Mouse (Mus musculus) heart, adult 11 months (tissue): ENCODE measurements at regions not wholly inside any gene's neighbourhood (a gene's known extent, or its start where the extent isn't known, plus 50 kb on each side); places are given as distances from the start of the nearest gene placed in this dataset.

Experiments
- DNase-seq: peaks from one replicate; pipeline ENCODE4 v3.0.0; 2022

- DNase-seq = no peak
These were observed 227.4 kb upstream of the Tle3 start for GRCm38 (mm10) chr9:61144685-61145318.

- no peak for DNase-seq
These were observed 226.4 kb upstream of the Tle3 start for GRCm38 (mm10) chr9:61145738-61146137.

- DNase-seq = no peak
These were observed 221.0 kb upstream of the Tle3 start for GRCm38 (mm10) chr9:61151201-61151600.

GRCm38 (mm10) chr9:61151901-61152337 is 220.2 kb upstream of the Tle3 start:
- DNase-seq = peak; percentile 95

GRCm38 (mm10) chr9:61154721-61155120 is 217.4 kb upstream of the Tle3 start:
- no peak for DNase-seq

DNA sequence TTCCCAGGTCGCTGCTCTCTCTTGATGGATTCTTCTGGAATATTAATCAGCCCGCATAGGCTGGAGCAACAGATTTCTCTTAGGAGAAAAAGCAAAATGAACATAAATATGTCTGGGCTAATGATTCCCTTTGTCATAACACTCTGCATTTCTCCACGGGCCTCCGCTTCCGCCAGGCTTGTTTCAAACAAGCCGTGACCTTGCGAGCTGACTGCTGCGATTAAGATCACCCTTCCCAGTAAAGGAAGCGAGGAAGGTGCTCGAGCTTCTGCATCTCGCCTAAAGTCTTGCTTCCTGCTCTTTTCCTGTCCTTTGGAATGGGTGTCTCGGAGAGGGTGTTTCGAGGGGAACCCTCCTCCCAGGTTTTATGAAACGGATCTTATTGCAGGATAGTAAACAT is 216.3 kb upstream of the Tle3 start:
- no peak for DNase-seq

- peak; percentile 90 for DNase-seq
These were observed 213.9 kb upstream of the Tle3 start for GRCm38 (mm10) chr9:61158192-61158770.

GRCm38 (mm10) chr9:61159159-61159558 is 213.0 kb upstream of the Tle3 start:
- DNase-seq = peak; percentile 92

DNA sequence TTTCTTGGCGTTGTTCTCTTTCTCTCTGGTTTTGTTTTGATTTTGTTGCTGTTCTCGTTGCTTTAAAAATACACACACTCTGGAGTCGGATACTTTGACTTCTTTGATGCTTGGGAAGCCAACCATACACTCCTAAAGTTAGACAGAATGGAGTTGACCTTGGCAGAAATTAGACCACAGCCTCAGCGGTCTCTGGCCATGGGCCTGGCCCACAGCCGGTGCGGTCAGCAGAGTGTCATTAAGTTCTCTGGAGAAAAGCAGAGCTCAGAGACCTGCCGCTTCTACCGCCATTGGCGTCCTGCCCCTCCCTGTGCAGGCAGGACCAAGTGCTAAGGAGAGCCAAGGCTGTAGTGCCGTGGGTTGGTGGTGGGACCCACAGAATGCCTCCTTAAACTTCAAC is 212.6 kb upstream of the Tle3 start:
- DNase-seq = peak; percentile 96

DNA sequence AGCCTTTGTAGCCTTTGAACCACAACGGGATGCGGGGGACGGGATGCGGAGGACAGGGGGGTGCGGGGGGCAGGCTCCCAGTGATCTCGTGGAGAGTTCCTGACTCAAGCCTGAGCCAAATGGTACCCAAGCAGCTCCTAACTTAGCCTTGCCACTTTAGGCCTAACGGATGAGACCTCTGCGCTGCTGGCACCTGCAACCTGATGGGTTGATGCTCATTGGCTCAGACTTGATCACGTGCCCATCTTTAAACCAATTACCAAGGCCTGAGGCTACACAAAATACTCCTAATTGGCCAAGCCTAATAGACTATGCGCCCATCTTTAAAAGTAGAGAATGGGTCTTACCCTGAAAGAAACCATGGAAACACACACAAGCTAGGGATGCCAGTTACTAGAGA is 209.3 kb upstream of the Tle3 start:
- DNase-seq = peak; percentile 91

GRCm38 (mm10) chr9:61163671-61164288 is 208.4 kb upstream of the Tle3 start:
- peak; percentile 96 for DNase-seq

GRCm38 (mm10) chr9:61164501-61165251 is 207.5 kb upstream of the Tle3 start:
- peak; percentile 98 for DNase-seq

DNA sequence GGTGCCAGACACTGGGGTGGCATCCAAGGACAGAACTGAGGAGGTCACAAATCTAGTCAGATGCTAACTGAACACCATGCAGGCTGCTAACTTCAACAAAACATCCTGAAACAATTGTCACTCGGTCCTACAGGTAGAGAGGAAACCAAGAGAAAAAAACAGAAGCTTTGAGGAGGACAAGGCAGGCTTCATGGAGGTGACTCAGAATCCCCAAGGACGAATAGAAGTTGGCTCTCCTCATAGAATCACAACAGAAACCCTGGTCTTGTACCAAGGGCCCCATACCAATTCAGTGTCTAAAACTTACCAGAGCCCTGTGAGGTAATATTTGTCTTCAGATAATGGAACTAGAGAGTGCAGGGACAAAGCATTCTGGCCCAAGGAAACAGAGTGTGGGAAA is 206.1 kb upstream of the Tle3 start:
- no peak for DNase-seq

- DNase-seq = peak; percentile 96
These were observed 204.9 kb upstream of the Tle3 start for GRCm38 (mm10) chr9:61167097-61167842.

GRCm38 (mm10) chr9:61168931-61169330 is 203.2 kb upstream of the Tle3 start:
- DNase-seq = peak; percentile 87

DNA sequence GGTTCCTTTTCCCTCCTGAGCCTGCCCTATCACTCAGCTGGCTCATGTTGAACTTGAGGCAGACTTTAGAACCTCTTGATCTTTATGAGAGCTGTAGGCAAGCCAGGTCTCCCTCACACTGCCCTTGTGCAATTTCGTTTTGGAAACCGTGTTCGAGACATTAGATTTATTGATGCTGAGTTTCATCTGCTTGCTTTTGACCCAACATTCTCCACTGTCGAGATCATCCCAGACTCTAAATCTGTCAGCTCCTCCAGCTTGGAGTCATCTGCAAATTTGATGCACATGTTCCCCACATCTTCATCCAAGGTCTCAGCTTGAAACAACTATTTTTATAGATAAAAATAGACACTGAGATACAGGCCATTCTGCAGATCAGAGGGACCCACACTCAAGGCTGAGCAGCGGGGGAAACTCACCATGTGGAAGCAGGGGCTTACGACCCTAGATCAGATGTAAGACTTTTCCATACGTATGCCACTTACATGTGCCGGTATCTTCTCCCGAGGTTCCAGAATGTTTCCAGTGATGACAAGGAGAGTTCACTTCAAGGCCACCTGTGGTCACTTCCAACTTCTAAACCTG is 202.6 kb upstream of the Tle3 start:
- peak; percentile 89 for DNase-seq

- peak; percentile 86 for DNase-seq
These were observed 201.2 kb upstream of the Tle3 start for GRCm38 (mm10) chr9:61170921-61171320.

GRCm38 (mm10) chr9:61172421-61172820 is 199.7 kb upstream of the Tle3 start:
- DNase-seq = peak; percentile 68

DNA sequence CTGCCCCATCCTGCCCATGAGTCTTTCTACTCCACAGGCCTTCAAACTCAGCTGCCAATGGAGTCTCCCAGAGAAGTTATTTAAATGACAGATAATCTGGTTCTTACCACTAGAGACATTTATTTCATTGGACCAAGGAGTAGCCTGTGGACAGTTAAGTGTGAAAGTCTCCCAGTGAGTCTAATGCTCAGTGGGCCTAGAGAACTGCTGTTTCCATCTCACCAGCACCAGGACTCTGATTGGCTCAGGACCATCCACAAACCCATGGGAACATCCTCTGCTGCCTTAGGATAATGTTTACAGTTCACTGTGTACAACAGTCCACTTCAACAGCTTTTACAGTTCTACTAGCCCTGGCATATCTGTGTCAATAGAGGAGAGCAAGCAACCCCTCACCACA is 198.6 kb upstream of the Tle3 start:
- DNase-seq = no peak

DNA sequence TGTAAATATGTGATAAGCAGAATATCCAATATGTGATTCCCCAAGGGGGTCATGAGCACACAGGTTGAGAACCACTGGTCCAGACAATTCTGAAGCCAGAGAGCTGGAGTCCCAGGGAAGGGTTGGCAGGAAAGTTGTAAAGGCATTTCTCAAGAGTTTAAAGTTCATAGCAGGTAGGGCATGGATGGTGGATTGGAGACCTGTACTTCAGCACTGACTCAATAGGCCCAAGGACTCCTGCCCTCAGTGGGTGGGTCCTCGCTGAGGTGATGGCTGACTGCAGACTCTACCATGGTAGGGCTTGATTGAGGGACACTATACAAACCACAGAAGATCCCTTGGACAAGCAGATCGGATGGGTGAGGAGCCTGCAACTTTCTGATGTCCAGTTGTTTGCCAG is 196.8 kb upstream of the Tle3 start:
- DNase-seq = no peak

- peak; percentile 95 for DNase-seq
These were observed 195.3 kb upstream of the Tle3 start for GRCm38 (mm10) chr9:61176856-61177255.
